Mouse (Mus musculus) pancreas, adult 10 weeks (tissue): ENCODE results near the gene 9530053A07Rik. TPM values are rescaled to one million over a fixed set of nuclear protein-coding genes. Genes with fewer than 3 reads are reported as not detected.

Experiments used
- polyA plus RNA-seq: library from polyadenylated mRNA; stranded (reverse); fragments of 350-450 nt; fragmentation: Illumina TruSeq; extraction: RNeasy Lipid Tissue Mini Kit (QIAGEN cat#74804); gene quantifications from one replicate; pipeline ENCODE4 v1.2.3, GENCODE M21; 2015; ENCODE audit warnings: low read depth, low replicate concordance; ENCODE audit not compliant: insufficient read depth

The 9530053A07Rik gene
- not detected for polyA plus RNA-seq

DNA sequence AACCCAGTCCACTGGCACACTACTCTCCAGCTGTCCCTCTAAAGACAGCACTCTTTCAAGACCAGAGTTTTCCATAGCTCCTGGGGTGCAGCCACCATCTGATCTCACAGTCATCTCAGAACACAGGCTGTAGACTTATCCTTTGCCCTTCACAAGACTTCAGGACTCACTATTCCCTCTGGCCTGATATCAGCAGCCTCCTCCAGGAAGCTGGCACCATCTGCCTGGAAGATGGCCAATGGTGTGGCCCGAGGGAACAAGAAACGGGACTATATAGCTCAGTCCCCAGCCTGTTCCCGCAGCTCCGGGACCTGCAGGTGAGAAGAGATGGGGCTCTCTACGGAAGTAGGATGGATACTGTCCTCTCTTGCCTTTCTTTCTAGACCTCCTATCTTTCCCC lies at the start of gene 9530053A07Rik:
Gene 9530053A07Rik (plus strand): TSS at position 301 of the 400 bp plus-strand sequence.

GRCm38 (mm10) chr7:28169489-28170422 lies 40.5 kb downstream of the 9530053A07Rik start, which contains the start of gene Fbl:
Fbl (plus strand) TSS chr7:28169710.

GRCm38 (mm10) chr7:28179228-28179627 lies 50.0 kb downstream of the 9530053A07Rik start, which contains the start of gene Dyrk1b:
Dyrk1b (plus strand) TSS chr7:28179469.

Other genes starting within 250 kb of the 9530053A07Rik start
- 2.9 TPM for gene Zfp974, start 200.0 kb upstream of the 9530053A07Rik start, polyA plus RNA-seq
- 3.1 TPM for gene Zfp780b, start 150.3 kb upstream of the 9530053A07Rik start, polyA plus RNA-seq
- gene Zfp850, start 115.4 kb upstream of the 9530053A07Rik start, polyA plus RNA-seq, result 0.35 TPM
- 35.1 TPM for gene Psmc4, start 79.4 kb upstream of the 9530053A07Rik start, polyA plus RNA-seq
- 0.37 TPM for gene Fcgbp, start 58.2 kb upstream of the 9530053A07Rik start, polyA plus RNA-seq
- gene Fbl, start 40.2 kb downstream of the 9530053A07Rik start, polyA plus RNA-seq, result 22.7 TPM
- 4.9 TPM for gene Dyrk1b, start 50.0 kb downstream of the 9530053A07Rik start, polyA plus RNA-seq
- gene Eid2, start 138.4 kb downstream of the 9530053A07Rik start, polyA plus RNA-seq, result 2.6 TPM
- gene Eid2b, start 148.3 kb downstream of the 9530053A07Rik start, polyA plus RNA-seq, result 0.94 TPM
- not detected for gene Selenov, start 161.7 kb downstream of the 9530053A07Rik start, polyA plus RNA-seq
- gene Dll3, start 172.8 kb downstream of the 9530053A07Rik start, polyA plus RNA-seq, result not detected
- gene Timm50, start 182.6 kb downstream of the 9530053A07Rik start, polyA plus RNA-seq, result 17.7 TPM
- 29.0 TPM for gene Supt5, start 209.3 kb downstream of the 9530053A07Rik start, polyA plus RNA-seq
- 346 TPM for gene Rps16, start 221.2 kb downstream of the 9530053A07Rik start, polyA plus RNA-seq
- 9.1 TPM for gene Plekhg2, start 243.1 kb downstream of the 9530053A07Rik start, polyA plus RNA-seq